Mouse (Mus musculus) cerebellum, adult 2 months (tissue): ENCODE measurements around the gene Opa3.
A peak's percentile ranks its signal among the peaks of the same experiment; 100 is the strongest.

Experiments used
- CTCF ChIP-seq: fragments of 200-500 bp; IDR thresholded peaks from 2 replicates; pipeline ENCODE4 v1.5.1; 2011; ENCODE audit warnings: low read depth, mild to moderate bottlenecking, control low read depth, low read length, moderate library complexity, borderline replicate concordance; ENCODE audit not compliant: insufficient read depth
- POLR2A ChIP-seq: fragments of 200-500 bp; IDR thresholded peaks from 2 replicates; pipeline ENCODE4 v1.6.1; 2011; ENCODE audit warnings: low read length, control low read depth, borderline replicate concordance; ENCODE audit not compliant: insufficient read depth

DNA sequence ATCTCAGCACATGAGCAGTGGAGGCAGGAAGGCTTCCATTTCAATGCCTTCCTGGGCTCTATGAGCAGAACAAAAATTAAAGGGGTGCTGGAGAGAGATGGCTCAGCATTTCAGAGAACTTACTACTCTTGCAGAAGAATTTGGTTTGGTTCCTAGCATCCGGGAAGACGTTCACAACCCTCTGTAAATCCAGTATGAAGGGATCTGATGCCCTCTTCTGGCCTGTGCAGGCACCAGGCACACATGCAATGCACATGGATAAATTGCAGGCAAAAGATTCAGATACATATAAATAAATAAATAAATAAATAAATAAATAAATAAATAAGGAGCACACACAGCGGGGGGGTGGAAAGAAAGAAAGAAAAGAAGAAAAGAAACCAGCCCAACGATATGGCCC, 48.1 kb downstream of the Opa3 start:
- TF ChIP-seq POLR2A (no peak), CTCF (peak; percentile 36; the same call in 1 of the 2 replicates)
